Mouse (Mus musculus): ENCODE measurements around the gene Mpp1. TPM values are rescaled to one million over a fixed set of nuclear protein-coding genes. Genes with fewer than 3 reads are reported as not detected.

Mpp1 gene
- 30.5 and 33.4 TPM in 2 replicates for polyA plus RNA-seq (2012; rRNA removed)

- peak; percentile 31 to 75 for DNase-seq (ENCODE audit: extremely low spot score in 1 of 2, low spot score in 1 of 2)
Observed at GRCm38 (mm10) chrX:75130467-75131160, at the start of gene Mpp1. Gene Mpp1, minus strand, starts transcription at chrX:75131016.

GRCm38 (mm10) chrX:75163670-75164069 is 32.9 kb upstream of the Mpp1 start, which contains the start of gene Smim9:
Gene Smim9, minus strand, starts transcription at chrX:75163770.
- DNase-seq (ENCODE audit: extremely low spot score in 1 of 2, low spot score in 1 of 2), result no peak

- DNase-seq (ENCODE audit: extremely low spot score in 1 of 2, low spot score in 1 of 2), result no peak
Observed at GRCm38 (mm10) chrX:75155576-75156243, 24.9 kb upstream of the Mpp1 start.

- DNase-seq (ENCODE audit: extremely low spot score in 1 of 2, low spot score in 1 of 2), result no peak
Observed at GRCm38 (mm10) chrX:75152249-75152648, 21.4 kb upstream of the Mpp1 start.

- DNase-seq (ENCODE audit: extremely low spot score in 1 of 2, low spot score in 1 of 2), result no peak
Observed at GRCm38 (mm10) chrX:75150304-75150703, 19.5 kb upstream of the Mpp1 start.

- no peak for DNase-seq (ENCODE audit: extremely low spot score in 1 of 2, low spot score in 1 of 2)
Observed at GRCm38 (mm10) chrX:75148414-75148813, 17.6 kb upstream of the Mpp1 start.

- DNase-seq (ENCODE audit: extremely low spot score in 1 of 2, low spot score in 1 of 2), result peak in 1 of 2 experiments; percentile 10
Observed at GRCm38 (mm10) chrX:75143124-75143555, 12.3 kb upstream of the Mpp1 start.

GRCm38 (mm10) chrX:75138182-75138581 is 7.4 kb upstream of the Mpp1 start:
- DNase-seq (ENCODE audit: extremely low spot score in 1 of 2, low spot score in 1 of 2), result no peak

- no peak for DNase-seq (ENCODE audit: extremely low spot score in 1 of 2, low spot score in 1 of 2)
Observed at GRCm38 (mm10) chrX:75137729-75138128, 6.9 kb upstream of the Mpp1 start.

- DNase-seq (ENCODE audit: extremely low spot score in 1 of 2, low spot score in 1 of 2), result no peak
Observed at GRCm38 (mm10) chrX:75136938-75137337, 6.1 kb upstream of the Mpp1 start.

GRCm38 (mm10) chrX:75129474-75129873 is 1.3 kb downstream of the Mpp1 start:
- DNase-seq (ENCODE audit: extremely low spot score in 1 of 2, low spot score in 1 of 2), result no peak

- no peak for DNase-seq (ENCODE audit: extremely low spot score in 1 of 2, low spot score in 1 of 2)
Observed at GRCm38 (mm10) chrX:75128333-75128980, 2.4 kb downstream of the Mpp1 start.

GRCm38 (mm10) chrX:75126893-75127292 is 3.9 kb downstream of the Mpp1 start:
- DNase-seq (ENCODE audit: extremely low spot score in 1 of 2, low spot score in 1 of 2), result no peak

GRCm38 (mm10) chrX:75125606-75126005 is 5.2 kb downstream of the Mpp1 start:
- DNase-seq (ENCODE audit: extremely low spot score in 1 of 2, low spot score in 1 of 2), result no peak

- no peak for DNase-seq (ENCODE audit: extremely low spot score in 1 of 2, low spot score in 1 of 2)
Observed at GRCm38 (mm10) chrX:75115550-75115949, 15.3 kb downstream of the Mpp1 start.

GRCm38 (mm10) chrX:75102293-75102692 is 28.5 kb downstream of the Mpp1 start:
- DNase-seq (ENCODE audit: extremely low spot score in 1 of 2, low spot score in 1 of 2), result no peak

- DNase-seq (ENCODE audit: extremely low spot score in 1 of 2, low spot score in 1 of 2), result no peak
Observed at GRCm38 (mm10) chrX:75098799-75099198, 32.0 kb downstream of the Mpp1 start.

GRCm38 (mm10) chrX:75096163-75096770 is 34.5 kb downstream of the Mpp1 start:
- no peak for DNase-seq (ENCODE audit: extremely low spot score in 1 of 2, low spot score in 1 of 2)

GRCm38 (mm10) chrX:75095369-75096162 is 35.2 kb downstream of the Mpp1 start, which contains the start of gene Dkc1:
Gene Dkc1, plus strand, starts transcription at chrX:75095854.
- peak; percentile 89 to 91 for DNase-seq (ENCODE audit: extremely low spot score in 1 of 2, low spot score in 1 of 2)

GRCm38 (mm10) chrX:75085654-75086053 is 45.2 kb downstream of the Mpp1 start:
- DNase-seq (ENCODE audit: extremely low spot score in 1 of 2, low spot score in 1 of 2), result no peak
